Mouse (Mus musculus): ENCODE results near the gene Arrdc4.

GRCm38 (mm10) chr7:68716926-68717325, 32.1 kb downstream of the Arrdc4 start:
- TF ChIP-seq CTCF (IDR thresholded peaks at IDR 0.05; ENCODE audit: control insufficient read depth, insufficient read depth, low read length) (no peak), POLR2A (IDR thresholded peaks at IDR 0.05; ENCODE audit: borderline replicate concordance, control insufficient read depth, low read depth, low read length) (no peak)

All from bone marrow, adult 2 months (tissue).